Mouse (Mus musculus) embryonic facial prominence, embryonic 13.5 days (tissue): ENCODE data around the gene Ercc1. TPM values are rescaled to one million over a fixed set of nuclear protein-coding genes. Genes with fewer than 3 reads are reported as not detected.

ENCODE experiments used
- ATAC-seq: fragments of 200-750 bp; cut with Nextera tagmentation; 2 replicates; pipeline ENCODE4 v1.8.0; 2017; ENCODE audit warnings: low read depth; ENCODE audit not compliant: insufficient number of reproducible peaks, insufficient read depth, low FRiP score, low TSS enrichment
- H3K27ac ChIP-seq: fragments of 300-500 bp; sonication (generic); 2 replicates; pipeline ENCODE4 v1.5.1; 2015; ENCODE audit warnings: moderate library complexity, mild to moderate bottlenecking, inconsistent platforms
- H3K27me3 ChIP-seq: fragments of 300-500 bp; sonication (generic); 2 replicates; pipeline ENCODE4 v1.6.1; 2015; ENCODE audit warnings: mild to moderate bottlenecking, inconsistent platforms
- H3K36me3 ChIP-seq: fragments of 300-500 bp; sonication (generic); 2 replicates; pipeline ENCODE4 v1.6.1; 2015; ENCODE audit warnings: mild to moderate bottlenecking, inconsistent platforms
- H3K4me1 ChIP-seq: fragments of 300-500 bp; sonication (generic); 2 replicates; pipeline ENCODE4 v1.6.1; 2015; ENCODE audit warnings: inconsistent platforms
- H3K4me2 ChIP-seq: fragments of 300-500 bp; sonication (generic); 2 replicates; pipeline ENCODE4 v1.6.1; 2015; ENCODE audit warnings: moderate library complexity, mild to moderate bottlenecking, inconsistent platforms
- H3K4me3 ChIP-seq: fragments of 300-500 bp; sonication (generic); 2 replicates; pipeline ENCODE4 v1.5.1; 2015; ENCODE audit warnings: mild to moderate bottlenecking, inconsistent platforms
- H3K9ac ChIP-seq: fragments of 300-500 bp; sonication (generic); 2 replicates; pipeline ENCODE4 v1.6.1; 2015; ENCODE audit warnings: mild to moderate bottlenecking, inconsistent platforms
- H3K9me3 ChIP-seq: fragments of 300-500 bp; sonication (generic); 2 replicates; pipeline ENCODE4 v1.6.1; 2016; ENCODE audit warnings: inconsistent platforms
- WGBS: fragments of 180-500 bp; shearing (Covaris S2); methylation state at CpG from one replicate; pipeline ENCODE4 v1.1.7; 2015; ENCODE audit warnings: mixed read lengths; 5-methylcytosine and 5-hydroxymethylcytosine counted together
- polyA plus RNA-seq: library from polyadenylated mRNA; unstranded; fragments of >200 nt; fragmentation: Nextera tagmentation; extraction: Ambion mirVana; gene quantifications from 2 replicates; pipeline ENCODE4 v1.2.1, GENCODE M21; 2015

The Ercc1 gene
- polyA plus RNA-seq, 1 experiment from 2014 or later, result 106 TPM

GRCm38 (mm10) chr7:19314033-19314432 lies 30.5 kb upstream of the Ercc1 start:
- WGBS, result 47% methylated on average over 5 of the region's 5 CpGs
- Histone ChIP-seq H3K9ac (no peak overlapping the region), H3K4me1 (peaks cover 10% of the 10 kb centered on the region), H3K4me3 (no peak overlapping the region), H3K27me3 (peaks cover 61% of the 10 kb centered on the region), H3K4me2 (no peak overlapping the region), H3K27ac (no peak overlapping the region), H3K36me3 (no peaks in the 10 kb centered on the region), H3K9me3 (no peaks in the 10 kb centered on the region)
- ATAC-seq, result no peak

GRCm38 (mm10) chr7:19316451-19317161 lies 28.0 kb upstream of the Ercc1 start:
- peak overlapping the region; percentile 0; the same call in 1 of the 2 replicates for H3K9ac ChIP-seq
- no peak for ATAC-seq
- H3K27me3 ChIP-seq, result peaks cover 67% of the 10 kb centered on the region
- H3K4me2 ChIP-seq, result no peak overlapping the region
- H3K9me3 ChIP-seq, result no peaks in the 10 kb centered on the region
- H3K27ac ChIP-seq, result no peak overlapping the region
- H3K36me3 ChIP-seq, result no peaks in the 10 kb centered on the region
- WGBS, result 48% methylated on average over 14 of the region's 14 CpGs
- peaks cover 11% of the 10 kb centered on the region for H3K4me1 ChIP-seq
- no peak overlapping the region for H3K4me3 ChIP-seq

GRCm38 (mm10) chr7:19318201-19318600 lies 26.4 kb upstream of the Ercc1 start:
- no peak overlapping the region for H3K4me2 ChIP-seq
- H3K27me3 ChIP-seq, result peaks cover 62% of the 10 kb centered on the region
- no peak overlapping the region for H3K27ac ChIP-seq
- H3K9me3 ChIP-seq, result no peaks in the 10 kb centered on the region
- no peaks in the 10 kb centered on the region for H3K36me3 ChIP-seq
- 67% methylated on average over 2 of the region's 2 CpGs for WGBS
- no peak for ATAC-seq
- H3K4me1 ChIP-seq, result peaks cover 11% of the 10 kb centered on the region
- H3K9ac ChIP-seq, result no peak overlapping the region
- no peak overlapping the region for H3K4me3 ChIP-seq

GRCm38 (mm10) chr7:19318676-19319075 lies 25.9 kb upstream of the Ercc1 start:
- H3K36me3 ChIP-seq, result no peaks in the 10 kb centered on the region
- ATAC-seq, result no peak
- H3K27me3 ChIP-seq, result peaks cover 57% of the 10 kb centered on the region
- 72% methylated on average over 7 of the region's 7 CpGs for WGBS
- peaks cover 11% of the 10 kb centered on the region for H3K4me1 ChIP-seq
- H3K9me3 ChIP-seq, result no peaks in the 10 kb centered on the region
- H3K27ac ChIP-seq, result no peak overlapping the region
- H3K4me3 ChIP-seq, result no peak overlapping the region
- no peak overlapping the region for H3K9ac ChIP-seq
- no peak overlapping the region for H3K4me2 ChIP-seq

DNA sequence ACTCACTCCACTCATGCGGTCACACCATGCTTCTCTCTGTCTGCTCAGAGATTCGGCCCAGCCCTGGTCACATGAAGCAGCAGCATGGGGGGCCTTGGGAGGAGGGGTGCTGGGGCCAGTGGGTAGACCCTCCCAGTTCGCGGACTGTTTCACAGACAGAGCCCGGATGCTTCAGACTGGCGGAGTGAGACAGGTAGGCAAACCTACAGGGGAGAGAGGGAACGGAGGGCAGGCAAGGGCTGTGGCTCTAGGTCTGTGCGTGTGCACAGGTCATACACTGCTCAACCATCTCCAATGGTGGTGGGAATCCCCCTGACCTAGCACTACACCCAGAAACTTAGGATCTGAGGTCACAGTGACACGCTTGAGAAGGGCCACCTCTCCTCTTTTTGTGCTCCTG lies 25.1 kb upstream of the Ercc1 start:
- H3K27me3 ChIP-seq, result peaks cover 50% of the 10 kb centered on the region
- H3K9me3 ChIP-seq, result no peaks in the 10 kb centered on the region
- ATAC-seq, result peak; percentile 54; the same call in 1 of the 2 replicates
- H3K27ac ChIP-seq, result no peak overlapping the region
- peak overlapping the region; percentile 53 for H3K4me3 ChIP-seq
- peak overlapping the region; percentile 65 for H3K9ac ChIP-seq
- 12% methylated on average over 9 of the region's 9 CpGs for WGBS
- H3K4me1 ChIP-seq, result peaks cover 11% of the 10 kb centered on the region
- peak overlapping the region; percentile 88 for H3K4me2 ChIP-seq
- no peaks in the 10 kb centered on the region for H3K36me3 ChIP-seq

- peak; percentile 85 for ATAC-seq
- Histone ChIP-seq H3K4me2 (peak overlapping the region; percentile 88), H3K4me1 (peaks cover 11% of the 10 kb centered on the region), H3K27me3 (peaks cover 45% of the 10 kb centered on the region), H3K36me3 (no peaks in the 10 kb centered on the region), H3K27ac (no peak overlapping the region), H3K9me3 (no peaks in the 10 kb centered on the region), H3K9ac (peak overlapping the region; percentile 65), H3K4me3 (peak overlapping the region; percentile 53)
- under 1% methylated on average over 41 of the region's 41 CpGs for WGBS
Observed at GRCm38 (mm10) chr7:19319906-19320305, 24.7 kb upstream of the Ercc1 start.

- no peak for ATAC-seq
- WGBS, result 40% methylated on average over 7 of the region's 7 CpGs
- H3K27me3 ChIP-seq, result peaks cover 41% of the 10 kb centered on the region
- peak overlapping the region; percentile 53; the same call in 1 of the 2 replicates for H3K4me3 ChIP-seq
- peak overlapping the region; percentile 65 for H3K9ac ChIP-seq
- H3K4me1 ChIP-seq, result peaks cover 11% of the 10 kb centered on the region
- H3K9me3 ChIP-seq, result no peaks in the 10 kb centered on the region
- peak overlapping the region; percentile 88 for H3K4me2 ChIP-seq
- H3K36me3 ChIP-seq, result no peaks in the 10 kb centered on the region
- no peak overlapping the region for H3K27ac ChIP-seq
Observed at GRCm38 (mm10) chr7:19320637-19321036, 23.9 kb upstream of the Ercc1 start.

DNA sequence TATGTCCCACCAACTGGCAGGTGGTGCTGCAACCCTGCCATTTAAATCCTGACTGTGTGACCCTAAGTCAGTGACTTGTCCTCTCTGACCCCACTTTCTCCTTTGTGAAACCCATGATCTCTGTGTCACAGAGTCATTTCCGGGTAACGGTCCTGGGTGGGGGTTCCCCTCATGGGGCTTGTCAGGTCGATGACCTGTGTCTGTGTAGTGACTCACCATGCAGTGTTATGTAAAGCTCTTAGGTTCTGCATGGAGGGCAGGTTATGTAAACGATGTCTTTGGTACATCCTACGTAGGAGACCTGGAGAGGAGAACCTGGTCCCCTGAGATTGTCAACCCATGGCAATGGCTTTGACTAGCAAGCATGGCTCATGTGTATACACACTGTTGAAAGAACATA lies 23.1 kb upstream of the Ercc1 start:
- Histone ChIP-seq H3K4me3 (no peak overlapping the region), H3K9me3 (no peaks in the 10 kb centered on the region), H3K9ac (no peak overlapping the region), H3K4me2 (no peak overlapping the region), H3K27ac (no peak overlapping the region), H3K4me1 (peaks cover 18% of the 10 kb centered on the region), H3K36me3 (no peaks in the 10 kb centered on the region), H3K27me3 (peaks cover 33% of the 10 kb centered on the region)
- no peak for ATAC-seq
- 64% methylated on average over 5 of the region's 5 CpGs for WGBS

DNA sequence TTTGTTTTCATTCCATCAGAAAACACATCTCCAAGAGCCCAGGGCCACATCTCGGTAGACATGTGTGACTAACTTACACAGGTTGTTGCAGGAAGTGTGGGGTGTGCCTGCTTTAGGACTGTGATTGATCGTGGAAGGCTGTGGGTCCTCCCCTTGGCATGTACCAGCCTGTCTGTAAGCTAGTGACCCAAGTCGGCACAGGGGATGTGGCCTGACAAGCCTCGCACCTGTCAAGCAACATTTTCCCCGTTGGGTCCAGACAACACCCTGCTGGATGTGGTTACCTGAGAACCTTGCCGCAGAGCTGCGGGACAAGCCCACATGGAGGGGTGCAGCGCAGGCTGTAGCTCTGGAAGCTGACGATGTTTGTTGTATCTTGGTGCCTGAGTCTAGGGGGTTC lies 22.1 kb upstream of the Ercc1 start:
- Histone ChIP-seq H3K9me3 (no peaks in the 10 kb centered on the region), H3K9ac (no peak overlapping the region), H3K4me3 (no peak overlapping the region), H3K27ac (no peak overlapping the region), H3K36me3 (no peaks in the 10 kb centered on the region), H3K4me1 (peaks cover 27% of the 10 kb centered on the region), H3K4me2 (0 out of 2 replicates have a peak overlapping the region, but pooled peaks have one; percentile 5), H3K27me3 (peaks cover 24% of the 10 kb centered on the region)
- 49% methylated on average over 9 of the region's 9 CpGs for WGBS
- ATAC-seq, result no peak

GRCm38 (mm10) chr7:19324221-19324620 lies 20.4 kb upstream of the Ercc1 start:
- peaks cover 30% of the 10 kb centered on the region for H3K4me1 ChIP-seq
- no peaks in the 10 kb centered on the region for H3K36me3 ChIP-seq
- WGBS, result 87% methylated on average over 11 of the region's 11 CpGs
- H3K4me3 ChIP-seq, result no peak overlapping the region
- no peaks in the 10 kb centered on the region for H3K9me3 ChIP-seq
- H3K9ac ChIP-seq, result no peak overlapping the region
- no peak for ATAC-seq
- no peak overlapping the region for H3K27ac ChIP-seq
- peaks cover 9% of the 10 kb centered on the region; the same call in 1 of the 2 replicates for H3K27me3 ChIP-seq
- no peak overlapping the region for H3K4me2 ChIP-seq

- H3K9ac ChIP-seq, result peak overlapping the region; percentile 67; the same call in 1 of the 2 replicates
- peaks cover 5% of the 10 kb centered on the region; the same call in 1 of the 2 replicates for H3K27me3 ChIP-seq
- 73% methylated on average over 21 of the region's 21 CpGs for WGBS
- peaks cover 21% of the 10 kb centered on the region for H3K4me1 ChIP-seq
- no peak overlapping the region for H3K27ac ChIP-seq
- H3K36me3 ChIP-seq, result no peaks in the 10 kb centered on the region
- ATAC-seq, result no peak
- H3K9me3 ChIP-seq, result no peaks in the 10 kb centered on the region
- peak overlapping the region; percentile 73 for H3K4me2 ChIP-seq
- peak overlapping the region; percentile 48; the same call in 1 of the 2 replicates for H3K4me3 ChIP-seq
Observed at GRCm38 (mm10) chr7:19325262-19326199, 19.0 kb upstream of the Ercc1 start.
